Mouse (Mus musculus) adrenal gland, postnatal 4 days (tissue): ENCODE measurements at regions not wholly inside any gene's neighbourhood (a gene's known extent, or its start where the extent isn't known, plus 50 kb on each side); places are given as distances from the start of the nearest gene placed in this dataset.

ENCODE experiments used
- DNase-seq, 2 experiments: peaks; one replicate each; pipeline ENCODE4 v3.0.0; 2021 to 2022; ENCODE audit warnings: low spot score in 2 of 2, mixed read lengths in 2 of 2

GRCm38 (mm10) chr6:31061813-31062212, 102.9 kb upstream of the Klf14 start:
- no peak for DNase-seq

- no peak for DNase-seq
These were observed 106.5 kb upstream of the Klf14 start for GRCm38 (mm10) chr6:31065419-31065818.

- DNase-seq, result no peak
These were observed 108.0 kb upstream of the Klf14 start for GRCm38 (mm10) chr6:31066861-31067260.

GRCm38 (mm10) chr6:31067453-31067852, 108.6 kb upstream of the Klf14 start:
- DNase-seq, result no peak

GRCm38 (mm10) chr6:31069243-31069642, 110.4 kb upstream of the Klf14 start:
- DNase-seq, result no peak

DNA sequence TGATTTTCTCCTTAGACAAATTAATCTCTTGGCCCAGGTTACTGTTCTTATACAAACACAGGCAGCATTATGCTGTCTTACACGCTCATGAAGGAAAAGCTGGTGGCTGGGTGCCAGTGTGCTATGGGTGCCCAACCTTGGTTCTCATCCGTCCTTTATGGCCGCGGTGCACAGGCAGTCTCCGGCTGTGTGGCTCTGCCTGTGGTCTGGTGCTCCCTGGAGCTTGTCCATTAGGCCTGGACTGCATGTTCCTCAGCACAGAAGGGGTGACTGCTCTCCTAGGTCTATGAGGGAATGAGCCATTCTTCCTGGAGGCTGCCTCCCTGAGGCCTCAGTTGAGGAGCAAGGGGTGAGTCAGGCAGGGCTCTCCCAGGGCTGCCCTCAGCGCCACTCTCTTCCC, 111.7 kb upstream of the Klf14 start:
- DNase-seq, result no peak

- no peak for DNase-seq
These were observed 112.1 kb upstream of the Klf14 start for GRCm38 (mm10) chr6:31070966-31071365.

- DNase-seq, result no peak
These were observed 113.2 kb upstream of the Klf14 start for GRCm38 (mm10) chr6:31072072-31072471.

- DNase-seq, result no peak
These were observed 113.7 kb upstream of the Klf14 start for GRCm38 (mm10) chr6:31072559-31072958.

DNA sequence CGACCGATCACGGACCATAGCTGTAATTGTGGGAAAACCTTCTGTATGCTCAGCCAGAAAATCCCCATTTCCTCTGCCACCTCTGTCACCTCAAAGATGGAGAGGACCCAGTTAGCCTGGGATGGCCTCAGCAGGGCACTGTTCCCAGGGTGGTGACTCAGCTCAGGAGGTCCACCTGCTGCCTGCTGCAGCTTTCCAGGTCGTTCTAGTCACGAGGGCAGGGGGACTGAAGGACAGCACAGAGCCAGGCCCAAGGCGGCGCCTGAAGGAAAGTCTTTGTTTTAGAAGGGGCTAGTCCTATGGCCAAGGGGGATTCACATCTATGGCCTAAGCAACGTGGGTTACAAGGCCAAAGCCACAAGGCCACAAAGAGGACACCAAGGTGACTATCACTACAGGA, 114.5 kb upstream of the Klf14 start:
- DNase-seq, result no peak

- no peak for DNase-seq
These were observed 115.5 kb upstream of the Klf14 start for GRCm38 (mm10) chr6:31074394-31074793.

DNA sequence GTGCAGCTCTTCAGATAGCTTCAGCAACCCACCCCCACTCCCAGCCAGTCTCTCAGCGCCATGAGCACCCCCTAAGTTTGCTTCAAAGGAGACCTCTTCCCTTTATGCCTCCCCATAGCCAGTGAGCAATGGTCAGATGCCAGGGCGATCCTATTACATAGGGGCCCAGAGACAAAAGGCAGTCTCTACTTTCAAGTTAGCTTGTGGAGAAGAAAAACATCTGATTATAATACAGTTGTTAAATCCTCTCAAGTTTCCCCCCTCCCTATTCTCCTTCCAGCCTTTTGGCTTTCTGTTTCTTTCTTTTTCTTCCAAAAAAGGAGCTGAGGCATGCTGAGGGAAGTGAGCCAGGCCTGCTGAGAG, 116.3 kb upstream of the Klf14 start:
- no peak for DNase-seq

GRCm38 (mm10) chr6:31075572-31076477, 116.9 kb upstream of the Klf14 start:
- no peak for DNase-seq

GRCm38 (mm10) chr6:31076478-31076834, 117.6 kb upstream of the Klf14 start:
- DNase-seq, result no peak

DNA sequence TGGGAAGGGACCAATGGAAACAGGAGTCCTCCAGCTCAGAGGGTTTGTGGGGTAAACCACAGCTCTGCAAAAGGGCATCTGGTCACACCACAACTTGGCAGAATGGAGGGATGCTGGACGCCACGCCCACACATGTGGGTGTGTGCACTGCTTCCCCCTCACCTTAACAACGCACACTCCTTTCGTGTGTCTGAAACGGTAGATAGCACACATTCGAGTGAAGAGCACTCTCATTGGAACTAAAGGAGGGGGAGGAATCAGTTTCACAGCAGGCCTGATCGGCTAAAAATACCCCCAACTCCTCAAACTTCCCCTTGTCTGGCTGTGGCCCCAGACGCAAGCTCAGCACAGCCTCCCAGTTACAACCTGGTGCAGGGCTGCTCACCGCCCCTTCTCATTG, 118.3 kb upstream of the Klf14 start:
- no peak for DNase-seq

GRCm38 (mm10) chr6:31077779-31078178, 118.9 kb upstream of the Klf14 start:
- DNase-seq, result no peak

DNA sequence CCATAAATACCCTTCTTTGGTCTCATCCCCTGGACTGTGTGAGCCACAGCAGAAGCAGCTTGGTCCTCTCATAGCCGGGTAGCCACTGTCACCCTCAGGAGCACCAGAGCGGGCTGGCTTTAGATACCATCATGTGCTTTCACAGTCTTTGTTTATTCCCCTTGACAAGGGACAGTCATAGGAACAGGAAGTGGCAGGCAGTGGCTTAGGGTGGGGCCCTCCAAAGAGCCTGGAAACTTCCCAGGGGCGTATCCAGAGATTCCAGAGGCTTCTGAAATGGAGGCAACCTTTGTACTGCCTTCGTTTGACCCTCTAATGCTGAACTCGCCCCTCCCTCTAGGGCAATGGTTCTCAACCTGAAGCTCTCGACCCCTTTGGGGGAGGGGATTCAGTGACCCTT, 119.5 kb upstream of the Klf14 start:
- no peak for DNase-seq

DNA sequence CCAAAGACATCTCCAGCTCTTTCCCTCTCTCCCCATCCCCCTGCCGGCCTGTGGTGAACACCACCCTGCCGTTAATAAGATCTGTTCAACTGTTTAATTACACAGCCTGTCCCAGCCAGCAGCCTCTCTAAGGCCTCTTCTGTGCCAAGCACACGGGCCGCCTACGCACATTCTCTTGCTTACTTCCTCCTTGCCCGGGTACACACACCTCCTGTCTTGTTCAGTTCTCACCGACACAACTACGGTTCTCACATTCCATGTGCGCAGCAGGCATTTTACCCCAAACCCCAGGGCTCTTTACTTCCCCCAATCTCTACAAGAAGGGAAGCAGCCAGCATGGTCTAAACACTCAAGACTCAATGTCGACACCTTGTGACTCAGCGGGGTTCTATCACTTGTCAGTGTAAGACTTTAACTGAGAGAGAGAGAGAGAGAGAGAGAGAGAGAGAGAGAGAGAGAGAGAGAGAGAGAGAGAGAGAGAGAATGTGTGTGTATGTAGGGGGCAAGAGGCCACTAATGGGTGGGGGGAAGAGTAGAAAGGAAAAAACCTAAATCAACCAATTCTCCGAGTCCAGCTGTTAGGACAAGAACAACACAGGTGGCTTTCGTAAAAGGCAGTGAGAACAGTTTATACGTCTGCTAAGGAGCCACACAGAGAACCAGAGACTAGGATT, 120.8 kb upstream of the Klf14 start:
- no peak for DNase-seq

DNA sequence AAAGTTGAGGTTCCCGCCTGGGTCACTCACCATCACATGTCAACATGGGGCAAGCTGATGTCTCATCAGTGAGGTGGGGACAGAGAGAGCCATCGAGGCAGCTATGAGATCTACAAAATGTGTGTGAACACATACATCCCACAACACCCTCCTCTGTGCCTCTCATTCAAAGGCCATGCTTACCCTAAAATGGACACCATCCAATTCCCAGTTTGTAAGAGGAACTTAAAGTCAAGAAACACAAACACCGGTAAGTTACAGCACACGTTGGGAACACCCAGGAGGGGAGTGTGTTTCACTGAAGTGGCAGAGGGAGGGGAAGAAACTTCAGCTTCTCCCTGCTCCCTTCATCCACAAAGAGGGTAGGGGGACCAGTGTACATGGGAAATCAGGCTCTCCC, 121.4 kb upstream of the Klf14 start:
- no peak for DNase-seq

GRCm38 (mm10) chr6:31080691-31081090, 121.8 kb upstream of the Klf14 start:
- no peak for DNase-seq

DNA sequence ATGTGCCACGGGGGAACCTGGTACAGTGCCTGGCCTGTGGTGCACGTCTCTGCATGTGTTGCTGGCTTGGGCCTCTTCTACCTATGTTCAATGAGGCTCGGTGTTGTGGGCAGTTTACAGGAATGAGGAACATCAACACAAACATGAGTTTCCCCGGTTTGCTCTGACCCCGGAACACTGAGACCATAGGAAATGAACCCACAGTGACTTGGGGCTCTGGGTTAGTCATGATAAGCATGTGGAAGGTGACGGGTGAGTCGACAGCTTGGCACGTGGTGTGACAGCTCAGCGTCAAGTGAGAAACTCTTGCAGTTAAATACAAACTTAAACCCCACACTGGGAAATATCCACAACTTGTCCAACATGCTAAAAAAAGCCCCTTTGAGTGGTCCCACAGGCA, 122.4 kb upstream of the Klf14 start:
- no peak for DNase-seq

- DNase-seq, result no peak
These were observed 123.1 kb upstream of the Klf14 start for GRCm38 (mm10) chr6:31081988-31082387.
